Mouse (Mus musculus): ENCODE results near the gene Kcnh5. TPM values are rescaled to one million over a fixed set of nuclear protein-coding genes. Genes with fewer than 3 reads are reported as not detected.

The Kcnh5 gene
- total RNA-seq, 2 experiments from 2014 or later, result 10.5 to 11.7 TPM

DNA sequence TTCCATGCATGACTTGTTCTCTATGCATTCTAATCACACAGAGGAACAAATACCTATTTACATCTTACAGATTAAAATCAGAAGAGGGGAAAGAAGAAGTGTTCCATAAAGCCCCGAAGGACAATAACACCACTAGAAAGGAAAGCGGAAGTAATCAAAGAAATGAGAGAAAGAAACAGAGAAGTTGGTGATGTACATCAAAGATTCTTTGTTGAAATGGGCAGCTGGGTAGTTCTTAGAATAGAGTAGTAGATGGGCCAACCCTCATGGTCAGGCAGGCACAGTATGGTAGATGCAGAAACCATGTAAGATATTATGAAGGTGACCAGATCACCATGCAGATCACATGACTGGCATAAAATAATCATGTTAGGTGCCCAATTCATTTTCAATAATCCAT, 210.9 kb downstream of the Kcnh5 start:
- DNase-seq (ENCODE audit: extremely low spot score in 1 of 2, low spot score in 1 of 2), result no peak

DNA sequence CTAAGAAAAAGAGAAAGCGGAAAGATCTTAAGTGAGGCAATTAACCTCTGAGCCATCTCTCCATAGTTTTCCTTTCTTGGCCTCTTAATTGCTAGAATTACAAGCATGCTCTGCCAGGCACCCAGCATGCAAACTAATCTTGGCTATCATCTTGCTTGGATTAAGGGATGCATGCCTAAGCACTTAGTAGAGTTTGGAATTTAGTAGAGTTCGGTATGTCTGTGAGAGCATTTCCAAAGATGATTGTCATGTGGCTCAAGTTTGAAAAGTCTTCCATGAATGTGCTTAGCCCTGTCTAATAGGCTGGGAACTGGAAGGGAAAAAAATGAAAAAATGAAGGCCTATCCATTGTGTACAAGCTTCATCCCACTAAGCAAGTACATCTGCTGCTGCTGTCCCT, 224.5 kb downstream of the Kcnh5 start:
- DNase-seq (ENCODE audit: extremely low spot score in 1 of 2, low spot score in 1 of 2), result no peak

DNA sequence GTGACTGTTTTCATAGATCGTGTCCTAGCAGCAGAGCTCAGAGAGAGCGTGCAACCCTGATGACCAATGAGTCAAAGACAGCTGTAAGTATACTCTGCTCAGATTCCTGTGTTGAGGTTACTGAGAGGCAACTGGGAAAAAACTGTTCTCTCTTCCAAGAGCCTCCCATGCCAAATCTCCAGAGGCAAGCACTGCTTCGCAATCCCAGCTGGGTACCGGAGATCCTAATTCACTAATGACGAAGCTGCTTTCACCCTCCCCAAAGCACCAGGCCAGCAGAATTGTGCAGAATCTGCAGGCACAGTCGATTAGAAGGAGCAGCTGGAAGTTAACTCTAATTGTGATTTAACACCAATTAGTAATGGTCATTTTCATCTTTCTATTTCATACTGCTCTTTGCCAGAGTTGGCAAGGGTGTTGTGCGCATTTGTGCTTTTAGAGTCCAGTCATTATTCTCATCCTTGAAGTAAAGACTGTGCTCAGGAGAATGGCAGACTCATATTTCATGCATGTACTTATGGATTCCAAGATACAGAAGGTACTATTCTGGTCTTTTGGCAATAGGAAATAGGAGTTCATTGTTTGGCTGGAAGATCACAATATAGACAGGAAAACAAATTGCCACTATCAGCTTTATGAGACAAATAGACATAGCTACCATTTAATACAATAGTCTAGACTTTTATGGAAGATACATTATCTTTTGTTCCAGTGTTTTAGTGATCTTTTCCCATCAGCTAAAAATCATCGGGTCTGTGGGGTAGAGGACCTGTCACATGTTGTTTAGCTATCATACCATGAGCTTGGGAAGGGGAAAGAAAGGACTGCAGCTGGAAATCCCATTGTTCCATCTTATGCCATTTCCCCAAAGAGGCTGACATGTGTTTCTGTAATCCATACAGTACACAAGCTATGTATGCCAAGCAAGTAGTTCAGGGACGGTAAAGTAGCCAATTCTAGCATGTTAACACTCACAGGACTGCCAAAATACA, 225.7 kb downstream of the Kcnh5 start:
- DNase-seq (ENCODE audit: extremely low spot score in 1 of 2, low spot score in 1 of 2), result no peak

DNA sequence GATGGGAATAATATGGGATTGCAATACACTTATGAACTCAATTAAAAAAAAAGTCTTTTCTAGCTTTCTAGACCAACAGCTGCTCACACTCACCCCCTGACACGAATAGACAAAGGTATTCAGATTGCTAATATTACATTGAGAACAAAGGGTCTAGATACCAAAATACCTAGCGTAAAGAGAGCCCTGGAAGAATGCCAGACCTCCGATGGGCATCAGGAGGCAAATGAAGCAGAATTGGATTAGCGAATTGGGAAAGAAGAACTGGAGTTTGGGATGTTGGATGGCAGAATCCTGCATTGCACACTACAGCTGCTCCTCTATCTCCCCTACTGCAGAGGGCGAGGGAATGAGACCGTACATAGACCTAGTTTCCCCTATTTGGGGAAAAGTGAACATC, 275.8 kb downstream of the Kcnh5 start:
- DNase-seq (ENCODE audit: extremely low spot score in 1 of 2, low spot score in 1 of 2), result no peak

DNA sequence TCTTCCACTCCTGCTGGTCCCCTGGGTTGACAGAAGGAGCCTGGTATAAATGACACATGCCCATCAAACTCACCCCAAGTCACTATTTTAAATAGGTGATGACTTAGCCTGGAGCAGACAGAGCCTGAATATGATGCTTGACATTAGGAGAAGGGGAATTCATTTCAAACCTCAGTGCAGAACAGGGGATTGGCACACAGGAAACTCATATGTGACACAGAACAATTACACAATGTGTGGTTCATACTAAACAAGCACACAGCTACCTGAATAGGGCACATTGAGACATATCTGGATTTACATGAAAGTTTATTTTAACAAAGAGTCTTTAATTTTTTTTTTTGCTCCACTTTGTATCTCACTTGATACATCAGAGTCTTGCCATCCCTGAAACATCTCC, 276.4 kb downstream of the Kcnh5 start:
- no peak for DNase-seq (ENCODE audit: extremely low spot score in 1 of 2, low spot score in 1 of 2)

DNA sequence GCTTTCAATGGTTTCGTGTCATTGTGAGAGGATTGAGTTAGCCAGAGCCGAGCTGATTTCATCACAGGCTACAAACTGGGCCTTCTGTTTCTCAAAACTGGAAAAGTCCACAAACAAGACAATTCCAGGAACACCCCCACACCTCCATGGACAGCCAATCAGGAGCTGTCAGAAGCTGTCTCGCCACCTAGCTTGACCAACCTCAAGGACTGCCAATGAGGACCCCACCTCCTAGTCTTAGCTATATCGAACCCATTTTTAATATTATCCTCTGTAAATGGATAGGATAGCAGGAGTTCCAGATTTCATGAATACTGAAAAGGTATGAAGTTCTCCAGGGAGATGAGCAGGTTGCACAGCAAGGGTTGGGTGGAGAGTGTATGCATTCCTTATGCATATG, 278.1 kb downstream of the Kcnh5 start:
- no peak for DNase-seq (ENCODE audit: extremely low spot score in 1 of 2, low spot score in 1 of 2)

DNA sequence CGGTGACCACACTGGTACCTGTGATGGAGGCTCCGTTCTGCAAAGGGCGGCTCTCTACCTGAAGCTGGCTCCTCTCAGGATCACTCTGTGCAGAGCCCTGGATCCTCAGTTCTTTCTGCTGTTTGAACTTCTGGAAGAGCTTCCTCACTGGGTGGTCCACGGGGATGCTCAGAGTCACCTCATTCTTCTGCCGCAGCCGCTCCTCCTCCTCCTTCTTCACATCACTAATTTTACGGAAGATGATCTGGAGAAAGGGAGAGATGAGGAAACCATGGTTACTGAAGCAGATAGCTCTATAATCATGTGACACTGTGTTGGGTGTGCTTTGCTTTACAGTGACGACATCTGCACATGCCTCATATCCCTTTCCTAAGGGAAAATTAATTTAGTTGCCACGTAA, 278.9 kb downstream of the Kcnh5 start:
- no peak for DNase-seq (ENCODE audit: extremely low spot score in 1 of 2, low spot score in 1 of 2)

DNA sequence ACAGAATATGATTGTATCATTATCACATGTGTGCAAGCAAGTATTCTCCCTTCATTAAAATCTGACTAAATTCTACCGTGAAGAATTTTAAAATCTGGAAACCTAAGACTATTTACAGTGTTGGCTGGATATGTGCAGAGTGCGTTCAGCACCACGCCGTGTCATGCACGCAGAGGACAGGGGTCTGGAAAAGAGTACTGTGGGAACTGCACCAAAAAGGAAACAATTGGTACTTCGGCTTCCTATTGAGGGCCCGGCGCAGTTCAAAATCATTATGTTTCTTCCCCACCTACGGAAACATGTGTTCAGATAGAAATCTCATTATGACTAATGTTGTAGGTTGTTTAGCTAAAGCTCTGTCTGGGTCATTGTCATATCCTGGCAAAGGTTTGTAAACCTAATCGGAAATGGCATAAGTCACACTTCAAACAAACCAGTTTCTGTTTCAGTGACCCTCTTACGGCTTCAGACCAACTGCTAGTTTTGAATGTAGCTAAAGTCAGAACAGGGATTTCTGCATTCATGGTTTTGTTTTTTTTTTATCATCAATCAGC, 282.2 kb downstream of the Kcnh5 start:
- no peak for DNase-seq (ENCODE audit: extremely low spot score in 1 of 2, low spot score in 1 of 2)

DNA sequence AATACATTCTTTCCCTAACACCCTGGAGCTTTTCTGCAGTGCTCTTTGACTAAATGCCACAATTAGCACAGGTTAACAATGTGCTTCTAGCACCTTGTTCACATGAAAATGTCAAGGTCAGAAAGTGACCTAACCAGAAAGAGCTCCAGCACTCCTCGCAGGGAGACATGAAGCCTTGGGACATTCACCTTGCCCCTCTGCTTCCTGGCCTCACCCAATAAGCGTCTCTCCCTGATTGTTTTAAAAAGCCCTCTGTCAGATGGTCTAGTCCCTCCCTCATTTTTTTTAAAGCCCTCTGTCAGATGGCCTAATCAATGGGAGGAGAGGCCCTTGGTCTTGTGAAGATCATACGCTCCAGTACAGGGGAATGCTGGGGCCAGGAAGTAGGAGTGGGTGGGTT, 287.7 kb downstream of the Kcnh5 start:
- no peak for DNase-seq (ENCODE audit: extremely low spot score in 1 of 2, low spot score in 1 of 2)

DNA sequence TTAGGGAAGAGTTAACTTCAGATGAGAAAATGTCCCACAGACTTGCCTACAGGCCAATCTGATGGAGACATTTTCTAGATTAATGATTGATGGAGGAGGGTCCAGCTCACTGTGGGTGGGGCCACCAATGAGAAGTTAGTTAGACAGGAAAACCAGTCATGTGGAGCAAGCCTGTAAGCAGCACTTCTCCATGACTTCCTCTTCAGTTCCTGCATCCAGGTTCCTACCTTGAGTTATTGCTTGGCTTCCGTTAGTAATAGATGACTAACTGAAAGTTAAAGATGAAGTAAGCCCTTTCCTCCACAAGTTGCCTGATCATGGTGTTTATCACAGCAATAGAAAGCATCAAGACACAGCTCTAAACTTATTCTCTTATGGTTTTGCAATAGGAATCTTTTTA, 290.1 kb downstream of the Kcnh5 start:
- no peak for DNase-seq (ENCODE audit: extremely low spot score in 1 of 2, low spot score in 1 of 2)

DNA sequence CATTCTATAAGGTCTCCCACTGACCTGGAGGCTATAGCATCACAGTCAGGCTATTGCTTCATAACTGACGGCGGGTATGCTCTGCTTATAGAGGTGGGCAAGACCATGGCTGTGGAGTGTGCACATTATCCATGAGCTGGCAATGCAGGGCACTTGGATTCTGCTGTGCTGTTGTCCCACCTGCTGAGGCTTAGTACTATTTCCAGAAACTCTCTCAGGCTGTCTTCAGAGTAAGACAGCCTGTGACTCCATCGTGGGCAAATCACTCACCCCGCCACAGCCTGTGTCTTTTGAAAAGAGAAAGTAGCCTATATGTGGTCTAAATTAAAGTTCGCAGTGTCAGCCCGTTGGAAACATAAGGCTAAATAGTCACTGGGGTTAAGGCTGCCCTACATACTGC, 295.8 kb downstream of the Kcnh5 start:
- no peak for DNase-seq (ENCODE audit: extremely low spot score in 1 of 2, low spot score in 1 of 2)

DNA sequence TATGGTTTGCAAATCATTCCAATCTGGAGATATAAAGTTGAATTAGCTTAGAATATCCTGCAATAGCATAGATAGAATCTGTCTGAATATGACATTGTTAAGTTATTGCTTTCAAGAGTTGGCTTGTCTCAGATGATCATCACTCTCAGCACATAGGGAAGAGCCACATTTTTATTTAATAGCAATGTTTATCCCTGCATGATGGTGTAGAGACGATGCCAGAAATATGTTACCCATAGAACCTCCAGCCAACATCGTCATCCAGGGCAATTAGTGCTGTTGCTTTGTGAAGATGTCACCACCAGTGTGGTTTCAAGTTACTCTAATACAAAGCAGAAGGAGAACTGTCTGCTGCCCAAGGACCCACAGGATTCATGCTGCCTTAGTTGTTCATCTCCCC, 321.5 kb downstream of the Kcnh5 start:
- DNase-seq (ENCODE audit: extremely low spot score in 1 of 2, low spot score in 1 of 2), result no peak

DNA sequence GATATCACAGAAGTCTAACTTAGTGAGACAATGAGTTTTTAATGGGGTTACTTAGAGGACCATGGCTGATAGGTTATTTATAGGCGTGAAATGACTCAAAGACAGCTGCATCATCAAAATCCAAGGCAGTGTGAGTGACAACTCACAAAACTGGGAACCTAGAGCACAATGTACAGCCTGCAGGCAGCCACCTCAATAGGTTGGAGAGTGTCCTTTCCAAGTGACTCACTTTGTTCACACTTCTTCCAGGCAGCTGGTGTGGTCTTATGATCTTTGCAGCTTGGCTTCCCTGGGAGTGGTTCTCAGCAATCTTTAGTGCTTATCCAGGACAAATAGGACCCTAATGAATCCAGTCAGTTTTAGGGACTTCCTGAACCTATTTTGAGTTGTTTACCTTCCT, 322.9 kb downstream of the Kcnh5 start:
- no peak for DNase-seq (ENCODE audit: extremely low spot score in 1 of 2, low spot score in 1 of 2)

DNA sequence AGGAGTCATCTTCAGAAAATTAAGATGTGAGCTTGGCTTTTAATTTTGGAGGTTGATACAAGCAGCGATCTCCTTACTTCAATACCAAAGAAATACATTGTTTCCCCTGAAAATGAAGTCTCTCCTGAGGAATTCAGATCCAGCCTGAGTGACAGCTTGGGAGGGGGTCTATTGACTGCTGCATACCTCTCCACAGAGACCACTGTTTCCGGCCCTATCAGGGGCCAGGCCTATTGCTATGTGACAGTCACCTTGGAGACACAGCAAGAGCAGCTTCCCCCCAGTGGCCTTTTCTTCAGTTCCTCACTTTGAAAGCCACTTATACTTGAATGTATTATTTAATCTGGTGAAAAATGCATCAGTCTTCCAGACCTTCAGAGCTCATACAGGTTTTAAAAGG, 326.8 kb downstream of the Kcnh5 start:
- DNase-seq (ENCODE audit: extremely low spot score in 1 of 2, low spot score in 1 of 2), result no peak

DNA sequence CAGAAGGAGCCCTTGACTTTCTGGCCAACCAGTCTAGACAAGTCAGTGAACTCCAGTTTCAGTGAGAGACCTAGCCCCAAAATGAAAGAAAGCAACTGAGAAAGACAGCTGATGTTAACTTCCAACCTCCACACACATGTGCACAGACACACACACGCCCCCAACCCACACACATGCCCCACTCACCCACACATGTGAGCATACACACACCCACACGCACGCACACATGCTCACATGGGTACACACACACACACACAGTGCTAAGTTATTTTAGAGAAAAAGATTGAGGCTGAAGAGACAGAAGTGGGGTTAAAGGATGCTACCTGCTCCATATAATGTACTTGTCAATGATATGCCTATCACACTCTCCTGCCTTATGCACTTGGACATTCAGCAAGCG, 327.2 kb downstream of the Kcnh5 start:
- DNase-seq (ENCODE audit: extremely low spot score in 1 of 2, low spot score in 1 of 2), result no peak

DNA sequence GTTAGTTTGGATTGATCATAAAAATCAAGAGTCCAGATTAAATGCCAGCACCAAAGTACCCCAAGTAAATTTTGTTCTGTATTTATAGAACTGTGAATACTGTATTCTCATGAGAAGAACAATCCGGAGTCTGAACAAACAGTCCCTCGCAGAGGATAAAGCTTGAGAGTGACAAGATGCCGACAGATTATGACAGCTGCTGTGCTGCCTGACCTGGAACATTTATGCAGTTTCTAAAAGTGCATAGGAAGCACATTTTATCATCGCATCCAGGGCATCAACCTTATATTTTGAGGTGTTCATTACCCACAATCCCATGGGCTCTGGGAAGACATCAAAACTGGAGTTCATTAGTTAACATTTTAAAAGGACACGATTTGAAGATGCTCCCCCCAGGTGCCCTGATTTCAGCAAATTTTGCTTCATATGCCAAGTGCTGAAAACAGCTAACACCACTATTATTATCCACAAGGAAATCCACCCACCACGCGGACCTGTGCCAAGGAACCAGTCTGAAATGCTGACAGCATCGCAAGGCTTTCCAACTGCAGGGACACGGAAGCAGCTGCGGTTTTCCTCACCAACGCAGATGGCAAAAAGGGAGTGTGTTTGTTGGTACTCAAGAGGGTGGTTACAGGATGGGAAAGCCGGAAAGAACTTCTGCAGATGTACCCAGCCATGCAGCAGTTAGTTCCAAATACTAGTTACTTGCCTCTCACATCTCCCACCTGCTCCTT, 328.4 kb downstream of the Kcnh5 start:
- peak; percentile 53 to 69 for DNase-seq (ENCODE audit: extremely low spot score in 1 of 2, low spot score in 1 of 2)

Other genes starting within 250 kb of the Kcnh5 start
- 1 to 10 TPM; 4.5 to 6.3 TPM for gene Rhoj, start 131.0 kb upstream of the Kcnh5 start, total RNA-seq (2021)
- not detected for gene Gphb5, start 239.4 kb upstream of the Kcnh5 start, total RNA-seq (2021)

Measured in layer of hippocampus, postnatal 25 days (tissue).